Mouse (Mus musculus) inflammation-experienced regulatory T-cells (primary cell): Measurements from ENCODE around the gene Ppp2r2d. TPM values are rescaled to one million over a fixed set of nuclear protein-coding genes. Genes with fewer than 3 reads are reported as not detected.

ENCODE experiments used
- polyA plus RNA-seq, 2 experiments: library from polyadenylated mRNA; unstranded; fragments of 100-300 nt; shearing (Covaris generic); gene quantifications; one replicate each; pipeline ENCODE4 v1.2.1; 2017

Gene Ppp2r2d
- polyA plus RNA-seq: 10 to 100 TPM; 52.1 to 56.3 TPM

DNA sequence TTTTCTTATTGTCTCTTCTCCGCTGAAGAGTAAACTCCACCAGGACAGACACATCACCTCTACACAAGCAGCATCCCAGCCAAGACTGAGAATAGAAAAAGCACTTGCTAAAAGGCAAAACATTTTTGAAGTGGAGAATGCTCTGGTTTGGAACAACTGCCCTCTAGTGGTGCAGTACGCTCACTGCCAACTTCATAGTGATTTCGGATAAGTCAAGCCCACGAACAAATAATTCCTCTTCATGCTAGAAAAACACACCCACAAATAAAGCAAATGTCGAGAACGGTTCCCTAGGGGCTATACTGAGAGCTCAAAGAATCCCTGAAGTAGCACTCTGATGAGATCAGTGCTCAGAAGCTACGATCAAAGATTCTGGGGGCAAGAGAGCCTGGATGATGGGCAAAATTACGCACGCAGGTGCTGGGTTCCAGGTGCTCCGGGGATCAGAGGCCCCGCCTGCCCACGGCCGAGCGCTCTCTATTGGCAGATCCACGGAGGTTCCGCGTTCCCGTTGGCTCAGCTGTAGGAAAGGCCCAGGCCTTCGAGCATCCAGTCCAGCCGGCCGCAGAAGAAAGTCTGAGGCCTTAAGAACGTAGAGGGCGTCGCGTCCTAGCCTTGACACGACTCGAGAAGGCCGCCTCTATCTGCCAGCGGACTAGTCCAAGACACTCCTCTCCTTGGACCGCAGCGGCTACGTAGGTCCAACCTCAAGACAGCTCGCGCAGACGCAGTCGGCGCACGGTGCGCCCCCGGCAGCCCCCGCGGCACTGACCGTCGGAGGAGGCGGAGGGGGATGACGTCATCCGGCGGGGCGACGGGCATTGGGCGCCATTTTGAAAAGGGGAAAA is at the start of gene Ppp2r2d, which contains the start of gene Mapk1ip1:
Ppp2r2d (plus strand) TSS at position 536 of the 848 bp plus-strand sequence.
Mapk1ip1 (minus strand) TSS at position 730 of the 848 bp plus-strand sequence.

GRCm38 (mm10) chr7:138909277-138910192 is 63.7 kb downstream of the Ppp2r2d start, which contains the start of gene Bnip3:
Gene Bnip3 (minus strand): TSS chr7:138909519.

Other genes starting within 250 kb of the Ppp2r2d start
- gene Mapk1ip1, start 194 bp downstream of the Ppp2r2d start, polyA plus RNA-seq: 10 to 100 TPM; 16.6 to 27.7 TPM
- gene Bnip3, start 63.4 kb downstream of the Ppp2r2d start, polyA plus RNA-seq: 10 to 100 TPM; 14.6 to 21.8 TPM
- under 1 TPM; 0.07 to 0.11 TPM for gene Jakmip3, start 94.7 kb downstream of the Ppp2r2d start, polyA plus RNA-seq
- under 1 TPM; 0.23 to 0.94 TPM for gene Dpysl4, start 239.9 kb downstream of the Ppp2r2d start, polyA plus RNA-seq